Mouse (Mus musculus) kidney, embryonic 14.5 days (tissue): ENCODE data around the gene Ppl. TPM values are rescaled to one million over a fixed set of nuclear protein-coding genes. Genes with fewer than 3 reads are reported as not detected.
A peak's percentile ranks its signal among the peaks of the same experiment; 100 is the strongest.

Source experiments
- ATAC-seq: fragments of 200-750 bp; cut with Nextera tagmentation; 2 replicates; pipeline ENCODE4 v1.8.0; 2017; ENCODE audit warnings: moderate number of reproducible peaks, mild to moderate bottlenecking, moderate TSS enrichment, moderate library complexity; ENCODE audit not compliant: low FRiP score, low TSS enrichment
- H3K27ac ChIP-seq: fragments of 300-500 bp; sonication (generic); 2 replicates; pipeline ENCODE4 v1.5.1; 2014; ENCODE audit warnings: low read depth, mild to moderate bottlenecking, low read length, moderate library complexity, mixed read lengths
- H3K27me3 ChIP-seq: fragments of 300-500 bp; sonication (generic); 2 replicates; pipeline ENCODE4 v1.6.1; 2014; ENCODE audit warnings: mild to moderate bottlenecking, low read length; ENCODE audit not compliant: control insufficient read depth, insufficient read depth
- H3K36me3 ChIP-seq: fragments of 300-500 bp; sonication (generic); 2 replicates; pipeline ENCODE4 v1.6.1; 2014; ENCODE audit warnings: low read length, mixed read lengths; ENCODE audit not compliant: control insufficient read depth, insufficient read depth
- H3K4me1 ChIP-seq: fragments of 300-500 bp; sonication (generic); 2 replicates; pipeline ENCODE4 v1.6.1; 2014; ENCODE audit warnings: low read length, mixed read lengths; ENCODE audit not compliant: control insufficient read depth, insufficient read depth
- H3K4me2 ChIP-seq: fragments of 300-500 bp; sonication (generic); replicated peaks from 2 replicates; pipeline ENCODE4 v1.6.1; 2014; ENCODE audit warnings: low read depth, mild to moderate bottlenecking, low read length
- H3K4me3 ChIP-seq: fragments of 300-500 bp; sonication (generic); 2 replicates; pipeline ENCODE4 v1.5.1; 2014; ENCODE audit warnings: mild to moderate bottlenecking, low read length
- H3K9ac ChIP-seq: fragments of 300-500 bp; sonication (generic); 2 replicates; pipeline ENCODE4 v1.6.1; 2014; ENCODE audit warnings: low read depth, mild to moderate bottlenecking, low read length, moderate library complexity
- H3K9me3 ChIP-seq: fragments of 300-500 bp; sonication (generic); 2 replicates; pipeline ENCODE4 v1.6.1; 2016; ENCODE audit warnings: low read length; ENCODE audit not compliant: control insufficient read depth
- WGBS: fragments of 180-500 bp; shearing (Covaris S2); extraction: QIAGEN DNeasy Blood & Tissue Kit; methylation state at CpG from one replicate; pipeline ENCODE4 v1.1.7; 2014; 5-methylcytosine and 5-hydroxymethylcytosine counted together
- polyA plus RNA-seq: library from polyadenylated mRNA; unstranded; fragments of >200 nt; fragmentation: Nextera tagmentation; extraction: Ambion mirVana; gene quantifications from 2 replicates; pipeline ENCODE4 v1.2.1, GENCODE M21; 2014

Ppl gene
- polyA plus RNA-seq, 1 experiment from 2014 or later: 2.6 TPM

- Histone ChIP-seq H3K4me1 (no peaks in the 10 kb centered on the region), H3K27me3 (peaks cover 33% of the 10 kb centered on the region)
- ATAC-seq: no peak
These were observed 3.5 kb upstream of the Ppl start for GRCm38 (mm10) chr16:5135551-5136261.

GRCm38 (mm10) chr16:5134623-5135330 is 2.6 kb upstream of the Ppl start:
- ATAC-seq: no peak
- H3K27me3 ChIP-seq: peaks cover 38% of the 10 kb centered on the region
- 76% methylated on average over 12 of the region's 14 CpGs for WGBS
- no peak overlapping the region for H3K27ac ChIP-seq
- no peaks in the 10 kb centered on the region for H3K9me3 ChIP-seq
- no peaks in the 10 kb centered on the region for H3K4me1 ChIP-seq
- no peaks in the 10 kb centered on the region for H3K36me3 ChIP-seq
- no peak overlapping the region for H3K4me3 ChIP-seq
- no peak overlapping the region for H3K9ac ChIP-seq
- H3K4me2 ChIP-seq: no peak overlapping the region

More at GRCm38 (mm10) chr16:5135551-5136261, 3.5 kb upstream of the Ppl start:
- Histone ChIP-seq H3K9me3 (no peaks in the 10 kb centered on the region), H3K4me2 (no peak overlapping the region), H3K36me3 (no peaks in the 10 kb centered on the region), H3K9ac (no peak overlapping the region), H3K27ac (no peak overlapping the region), H3K4me3 (no peak overlapping the region)
- 63% methylated on average over 8 of the region's 8 CpGs for WGBS

DNA sequence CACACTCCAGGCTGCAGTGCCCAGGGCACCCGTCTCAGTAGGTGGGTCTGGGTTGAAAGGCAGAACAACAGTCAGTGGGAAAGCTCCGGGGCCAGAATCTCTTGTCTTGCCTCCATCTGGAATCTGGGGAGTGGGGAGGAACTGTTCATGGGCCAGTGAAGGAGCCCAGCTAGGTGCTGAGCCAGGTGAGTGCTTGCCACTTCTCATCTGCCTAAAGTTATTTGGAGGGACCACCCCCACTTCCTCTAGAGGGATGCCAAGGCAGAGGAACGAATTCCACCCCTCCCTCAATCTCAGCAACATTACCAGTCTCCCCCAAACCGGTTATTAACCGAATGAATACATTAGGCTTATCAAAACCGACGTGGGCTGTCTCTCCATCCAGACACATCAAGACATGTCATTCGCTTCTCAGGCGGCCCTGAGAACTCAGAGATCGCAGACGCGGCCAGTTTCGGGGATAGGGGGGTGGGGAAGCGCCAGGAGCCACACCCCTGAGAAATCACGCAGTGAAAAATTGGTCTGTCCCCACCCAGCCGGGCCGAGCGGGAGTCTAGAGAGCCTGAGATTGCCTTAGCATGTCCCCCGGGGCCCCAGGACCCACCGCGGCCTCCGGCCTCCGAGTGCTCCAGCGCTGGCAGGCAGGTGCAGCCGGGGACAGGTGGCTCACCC is 834 bp downstream of the Ppl start:
- Histone ChIP-seq H3K4me3 (peak overlapping the region; percentile 50), H3K9me3 (no peaks in the 10 kb centered on the region), H3K27ac (no peak overlapping the region), H3K9ac (peak overlapping the region; percentile 40; the same call in 1 of the 2 replicates), H3K4me2 (peak overlapping the region; percentile 63), H3K36me3 (no peaks in the 10 kb centered on the region), H3K27me3 (peaks cover 44% of the 10 kb centered on the region), H3K4me1 (no peaks in the 10 kb centered on the region)
- under 1% methylated on average over 25 of the region's 25 CpGs for WGBS
- no peak for ATAC-seq

GRCm38 (mm10) chr16:5130766-5131165 is 1.5 kb downstream of the Ppl start:
- Histone ChIP-seq H3K27me3 (peaks cover 44% of the 10 kb centered on the region), H3K4me2 (no peak overlapping the region; the same call in 1 of the 2 replicates), H3K4me3 (no peak overlapping the region), H3K9me3 (no peaks in the 10 kb centered on the region), H3K9ac (no peak overlapping the region), H3K27ac (no peak overlapping the region), H3K36me3 (no peaks in the 10 kb centered on the region), H3K4me1 (no peaks in the 10 kb centered on the region)
- 26% methylated on average over 4 of the region's 4 CpGs for WGBS
- ATAC-seq: no peak

GRCm38 (mm10) chr16:5130196-5130595 is 2.0 kb downstream of the Ppl start:
- no peaks in the 10 kb centered on the region for H3K36me3 ChIP-seq
- H3K27me3 ChIP-seq: peaks cover 44% of the 10 kb centered on the region
- WGBS: 56% methylated on average over 2 of the region's 2 CpGs

DNA sequence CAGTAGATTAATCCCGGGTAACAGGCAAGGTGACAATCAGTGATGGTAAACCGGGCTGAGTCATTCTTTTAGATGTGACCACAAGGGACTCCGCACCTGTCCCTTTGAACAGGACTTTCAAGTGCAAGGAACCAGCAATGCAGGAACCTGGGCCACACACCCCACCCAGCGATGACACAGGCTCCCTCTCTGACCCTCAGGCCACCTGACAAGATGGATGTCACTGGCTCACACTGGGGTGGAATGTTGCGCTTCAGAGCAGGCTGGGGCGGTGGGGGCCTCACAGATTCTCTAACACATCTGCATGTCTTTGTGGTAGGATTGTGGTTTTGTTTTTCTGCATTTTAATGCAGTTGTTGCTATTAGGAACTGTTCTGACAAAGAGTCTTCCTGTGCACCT is 8.7 kb downstream of the Ppl start:
- Histone ChIP-seq H3K9ac (no peak overlapping the region), H3K4me2 (no peak overlapping the region), H3K4me3 (no peak overlapping the region), H3K36me3 (no peaks in the 10 kb centered on the region), H3K9me3 (no peaks in the 10 kb centered on the region), H3K4me1 (no peaks in the 10 kb centered on the region), H3K27ac (no peak overlapping the region), H3K27me3 (no peaks in the 10 kb centered on the region)
- ATAC-seq: no peak
- WGBS: 70% methylated on average over 6 of the region's 6 CpGs

More at GRCm38 (mm10) chr16:5130196-5130595, 2.0 kb downstream of the Ppl start:
- Histone ChIP-seq H3K9me3 (no peaks in the 10 kb centered on the region), H3K4me3 (no peak overlapping the region), H3K4me2 (no peak overlapping the region), H3K4me1 (no peaks in the 10 kb centered on the region), H3K9ac (no peak overlapping the region), H3K27ac (no peak overlapping the region)
- no peak for ATAC-seq

DNA sequence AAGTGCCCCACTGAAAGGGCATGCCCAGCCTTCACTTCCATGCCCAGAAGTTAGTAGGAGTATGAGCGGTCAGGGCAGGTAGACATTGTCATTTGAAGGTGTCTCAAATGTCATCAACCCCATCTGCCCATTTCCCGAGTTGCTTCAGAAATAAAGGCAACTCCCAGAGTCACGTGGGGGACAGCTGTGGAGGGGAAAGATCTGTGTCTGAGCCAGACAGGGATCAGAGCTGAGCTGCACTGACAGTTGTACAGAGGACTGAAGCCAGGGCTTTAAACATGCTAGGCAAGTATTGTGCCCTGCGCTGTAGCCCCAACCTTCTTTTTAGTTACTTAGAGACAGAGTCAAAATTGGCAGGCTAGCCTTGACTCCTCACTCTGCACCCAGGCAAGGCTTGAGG is 12.4 kb downstream of the Ppl start:
- H3K4me3 ChIP-seq: no peak overlapping the region
- no peak overlapping the region for H3K9ac ChIP-seq
- H3K9me3 ChIP-seq: no peaks in the 10 kb centered on the region
- ATAC-seq: no peak
- WGBS: 69% methylated on average over 4 of the region's 4 CpGs
- no peak overlapping the region for H3K4me2 ChIP-seq
- no peaks in the 10 kb centered on the region for H3K27me3 ChIP-seq
- H3K27ac ChIP-seq: no peak overlapping the region
- no peaks in the 10 kb centered on the region for H3K36me3 ChIP-seq
- H3K4me1 ChIP-seq: no peaks in the 10 kb centered on the region

DNA sequence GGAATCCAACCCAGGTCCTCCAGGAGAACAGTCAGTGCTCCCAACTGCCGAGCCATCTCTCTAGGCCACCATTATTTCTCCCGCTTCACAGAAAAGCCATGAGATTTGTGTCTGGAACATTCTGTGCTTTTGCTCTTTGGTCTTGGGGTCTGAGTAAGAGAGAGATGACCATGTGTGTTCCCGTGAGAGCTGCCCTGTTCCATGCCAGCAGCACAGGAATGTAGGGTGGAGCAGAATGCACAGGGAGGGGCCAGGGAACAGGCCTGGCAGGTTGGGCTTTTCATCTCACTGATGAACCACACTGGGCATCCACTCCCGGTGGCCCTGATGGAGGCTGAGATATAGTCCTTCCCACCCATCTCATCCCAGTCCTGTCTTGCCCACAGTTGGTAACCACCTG is 12.8 kb downstream of the Ppl start:
- no peaks in the 10 kb centered on the region for H3K9me3 ChIP-seq
- no peaks in the 10 kb centered on the region for H3K4me1 ChIP-seq
- ATAC-seq: 0 out of 2 replicates have a peak, but pooled peaks have one; percentile 57

GRCm38 (mm10) chr16:5113582-5113981 is 18.6 kb downstream of the Ppl start:
- ATAC-seq: no peak
- H3K27me3 ChIP-seq: no peaks in the 10 kb centered on the region
- WGBS: 74% methylated on average over 2 of the region's 2 CpGs
- no peaks in the 10 kb centered on the region for H3K36me3 ChIP-seq
- no peak overlapping the region for H3K4me3 ChIP-seq
- no peak overlapping the region for H3K9ac ChIP-seq
- no peaks in the 10 kb centered on the region for H3K4me1 ChIP-seq
- no peaks in the 10 kb centered on the region for H3K9me3 ChIP-seq
- no peak overlapping the region for H3K4me2 ChIP-seq
- H3K27ac ChIP-seq: no peak overlapping the region

More for the DNA sequence above, 12.8 kb downstream of the Ppl start:
- H3K4me2 ChIP-seq: no peak overlapping the region
- no peak overlapping the region for H3K27ac ChIP-seq
- no peaks in the 10 kb centered on the region for H3K36me3 ChIP-seq
- no peak overlapping the region for H3K4me3 ChIP-seq
- no peaks in the 10 kb centered on the region for H3K27me3 ChIP-seq
- 76% methylated on average over 4 of the region's 4 CpGs for WGBS
- H3K9ac ChIP-seq: no peak overlapping the region
